Mouse (Mus musculus) right cerebral cortex, postnatal 14 days (tissue): Measurements from ENCODE around the gene Tmem231.

Experiments used
- DNase-seq: peaks from one replicate; pipeline ENCODE4 v3.0.0; 2022

Tmem231 gene

GRCm38 (mm10) chr8:111933348-111934076 lies at the start of gene Tmem231:
Gene Tmem231 (minus strand): TSS chr8:111933881.
- peak; percentile 90 for DNase-seq

- no peak for DNase-seq
Observed at GRCm38 (mm10) chr8:111982116-111982515, 48.4 kb upstream of the Tmem231 start.

GRCm38 (mm10) chr8:111978147-111978546 lies 44.5 kb upstream of the Tmem231 start:
- DNase-seq: no peak

GRCm38 (mm10) chr8:111976326-111976725 lies 42.6 kb upstream of the Tmem231 start:
- no peak for DNase-seq

GRCm38 (mm10) chr8:111975706-111976105 lies 42.0 kb upstream of the Tmem231 start:
- DNase-seq: no peak

GRCm38 (mm10) chr8:111974138-111974537 lies 40.5 kb upstream of the Tmem231 start:
- DNase-seq: no peak

GRCm38 (mm10) chr8:111968991-111969390 lies 35.3 kb upstream of the Tmem231 start:
- DNase-seq: no peak

- DNase-seq: no peak
Observed at GRCm38 (mm10) chr8:111968541-111968940, 34.9 kb upstream of the Tmem231 start.

- no peak for DNase-seq
Observed at GRCm38 (mm10) chr8:111967246-111967870, 33.7 kb upstream of the Tmem231 start.

- no peak for DNase-seq
Observed at GRCm38 (mm10) chr8:111964849-111965561, 31.3 kb upstream of the Tmem231 start.

GRCm38 (mm10) chr8:111964351-111964750 lies 30.7 kb upstream of the Tmem231 start:
- no peak for DNase-seq

- DNase-seq: no peak
Observed at GRCm38 (mm10) chr8:111963546-111963945, 29.9 kb upstream of the Tmem231 start.

GRCm38 (mm10) chr8:111963091-111963490 lies 29.4 kb upstream of the Tmem231 start:
- DNase-seq: no peak

GRCm38 (mm10) chr8:111962589-111962988 lies 28.9 kb upstream of the Tmem231 start:
- DNase-seq: no peak

GRCm38 (mm10) chr8:111961330-111961729 lies 27.6 kb upstream of the Tmem231 start:
- no peak for DNase-seq

GRCm38 (mm10) chr8:111960591-111961321 lies 27.1 kb upstream of the Tmem231 start:
- DNase-seq: no peak

GRCm38 (mm10) chr8:111957231-111957630 lies 23.6 kb upstream of the Tmem231 start:
- no peak for DNase-seq

GRCm38 (mm10) chr8:111955879-111956278 lies 22.2 kb upstream of the Tmem231 start:
- no peak for DNase-seq

- no peak for DNase-seq
Observed at GRCm38 (mm10) chr8:111954844-111955594, 21.3 kb upstream of the Tmem231 start.

GRCm38 (mm10) chr8:111951936-111952335 lies 18.3 kb upstream of the Tmem231 start:
- no peak for DNase-seq

GRCm38 (mm10) chr8:111951317-111951716 lies 17.6 kb upstream of the Tmem231 start:
- peak; percentile 53 for DNase-seq

GRCm38 (mm10) chr8:111950846-111951245 lies 17.2 kb upstream of the Tmem231 start:
- DNase-seq: no peak
